ENCODE assay signal across 15 mouse cellular contexts in genomic region chr11:52534586-52534985, GRCm38 (mm10).
DNase-seq lines count a peak whose midpoint lies in the region; ATAC-seq lines count a peak whose summit lies in the region.
"Had no signal": no experiment of that assay in that cellular context is flagged by ENCODE, and none has a peak within 500 bp of the region (broad histone marks: within the 10 kb centered on the region; RNA-seq: fewer than 3 reads in every experiment).

No protein-coding gene starts in this region.

- ATAC-seq in forebrain, embryonic 16.5 days = no peak
- no peak for ATAC-seq in forebrain, embryonic 15.5 days (replicated peaks)
- ATAC-seq in limb, embryonic 12.5 days (ENCODE audit: insufficient number of reproducible peaks, insufficient read depth, low FRiP score, low TSS enrichment, low read depth) = no peak
- ATAC-seq: CD4-positive, CD25-positive, alpha-beta regulatory T cell, adult 4 months; liver, postnatal 0 days; midbrain, embryonic 16.5 days had no signal

- no peaks in the 10 kb centered on the region for H3K4me1 ChIP-seq in forebrain, embryonic 16.5 days (replicated peaks; ENCODE audit: control insufficient read depth, insufficient read depth, low read length)
- H3K4me1 ChIP-seq in forebrain, embryonic 15.5 days = no peaks in the 10 kb centered on the region
- peaks cover 20% of the 10 kb centered on the region for H3K4me1 ChIP-seq in limb, embryonic 12.5 days (replicated peaks)
- H3K4me1 ChIP-seq in limb, embryonic 10.5 days = peaks cover 24% of the 10 kb centered on the region

- H3K4me2 ChIP-seq in forebrain, embryonic 16.5 days (ENCODE audit: low read length) = no peak overlapping the region
- no peak overlapping the region for H3K4me2 ChIP-seq in forebrain, embryonic 15.5 days (replicated peaks)
- 0 out of 2 replicates have a peak overlapping the region, but pooled peaks have one; percentile 24 for H3K4me2 ChIP-seq in limb, embryonic 12.5 days

- H3K36me3 ChIP-seq in forebrain, embryonic 16.5 days (ENCODE audit: control insufficient read depth, insufficient read depth) = no peaks in the 10 kb centered on the region
- no peaks in the 10 kb centered on the region for H3K36me3 ChIP-seq in forebrain, embryonic 15.5 days
- H3K36me3 ChIP-seq in limb, embryonic 12.5 days = no peaks in the 10 kb centered on the region
- H3K36me3 ChIP-seq in limb, embryonic 10.5 days = no peaks in the 10 kb centered on the region

- H3K9me3 ChIP-seq in forebrain, embryonic 16.5 days (ENCODE audit: control insufficient read depth, low read length) = no peaks in the 10 kb centered on the region
- H3K9me3 ChIP-seq in forebrain, embryonic 15.5 days = no peaks in the 10 kb centered on the region
- no peaks in the 10 kb centered on the region for H3K9me3 ChIP-seq in limb, embryonic 12.5 days
- H3K9me3 ChIP-seq in limb, embryonic 10.5 days (replicated peaks) = no peaks in the 10 kb centered on the region

- no peaks in the 10 kb centered on the region for H3K27me3 ChIP-seq in forebrain, embryonic 16.5 days (replicated peaks; ENCODE audit: control insufficient read depth, insufficient read depth, low read length)
- H3K27me3 ChIP-seq in forebrain, embryonic 15.5 days = no peaks in the 10 kb centered on the region
- H3K27me3 ChIP-seq in limb, embryonic 12.5 days = peaks cover 27% of the 10 kb centered on the region
- no peaks in the 10 kb centered on the region; the same call in 1 of the 2 replicates for H3K27me3 ChIP-seq in limb, embryonic 10.5 days (ENCODE audit: low read depth, poor library complexity, severe bottlenecking)

- 0 out of 2 replicates have a peak overlapping the region, but pooled peaks have one; percentile 17 for H3K4me3 ChIP-seq in forebrain, embryonic 16.5 days (replicated peaks; ENCODE audit: low read length)
- no peak overlapping the region for H3K4me3 ChIP-seq in forebrain, embryonic 15.5 days
- no peak overlapping the region for H3K4me3 ChIP-seq in limb, embryonic 12.5 days (replicated peaks)
- H3K4me3 ChIP-seq in limb, embryonic 10.5 days = no peak overlapping the region
- H3K4me3 ChIP-seq: heart, adult 2 months had no signal

- 57% methylated on average over 13 of the region's 13 CpGs for WGBS in forebrain, embryonic 16.5 days
- 58% methylated on average over 13 of the region's 13 CpGs for WGBS in forebrain, embryonic 15.5 days
- WGBS in limb, embryonic 12.5 days = 39% methylated on average over 13 of the region's 13 CpGs
- WGBS in limb, embryonic 10.5 days = 56% methylated on average over 13 of the region's 13 CpGs

- no peak overlapping the region for H3K9ac ChIP-seq in forebrain, embryonic 16.5 days (replicated peaks; ENCODE audit: low read depth, low read length)
- H3K9ac ChIP-seq in forebrain, embryonic 15.5 days (replicated peaks) = no peak overlapping the region
- no peak overlapping the region for H3K9ac ChIP-seq in limb, embryonic 12.5 days (replicated peaks)
- H3K9ac ChIP-seq: liver, postnatal 0 days had no signal

- no peak overlapping the region for H3K27ac ChIP-seq in forebrain, embryonic 16.5 days (ENCODE audit: low read length)
- no peak overlapping the region for H3K27ac ChIP-seq in forebrain, embryonic 15.5 days (replicated peaks)
- no peak overlapping the region for H3K27ac ChIP-seq in limb, embryonic 12.5 days
- no peak overlapping the region for H3K27ac ChIP-seq in limb, embryonic 10.5 days
- H3K27ac ChIP-seq: heart, adult 2 months had no signal

- no peak for DNase-seq in limb, embryonic 10.5 days (ENCODE audit: low spot score)
- peak; percentile 23 for DNase-seq in R1 (ENCODE audit: low read depth, low spot score)
- peak; percentile 35 for DNase-seq in lung, postnatal 14 days
- DNase-seq in T-cell, adult 2 months (ENCODE audit: low spot score) = no peak
- no peak for DNase-seq in cerebellum, postnatal 10 days
- DNase-seq: embryo, embryonic 11 days; heart, adult 2 months; kidney, postnatal 25 days; liver, postnatal 0 days; spleen, adult 18-20 months had no signal

Comparison
In these comparisons a context has a peak if more than half of its experiments do, and no peak if none do; other contexts are left out.
1. DNase-seq: peak in R1 (single experiment) and lung, postnatal 14 days (single experiment); none in limb, embryonic 10.5 days (single experiment), T-cell, adult 2 months (single experiment) and cerebellum, postnatal 10 days (0 of 2).